Mouse (Mus musculus): ENCODE results near the gene Gm20388. TPM values are rescaled to one million over a fixed set of nuclear protein-coding genes. Genes with fewer than 3 reads are reported as not detected.

Gene Gm20388
- polyA plus RNA-seq, 1 experiment from 2014 or later, result 1.7 TPM

- Histone ChIP-seq H3K36me3 (no peaks in the 10 kb centered on the region), H3K9me3 (no peaks in the 10 kb centered on the region), H3K4me1 (replicated peaks) (peaks cover 25% of the 10 kb centered on the region), H3K27ac (peak within 1 kb of the TSS; percentile 91), H3K4me3 (peak within 1 kb of the TSS; percentile 72), H3K27me3 (ENCODE audit: insufficient read depth, poor library complexity, severe bottlenecking) (peaks cover 50% of the 10 kb centered on the region)
- under 1% methylated on average over 61 of the region's 61 CpGs for WGBS
- DNase-seq (ENCODE audit: low spot score), result peak; percentile 100
Measured at GRCm38 (mm10) chr8:120113758-120114255, 203.2 kb downstream of the Gm20388 start, which contains the start of gene 6430548M08Rik. TSS of gene 6430548M08Rik (plus strand) at chr8:120114152.

- H3K9me3 ChIP-seq, result no peaks in the 10 kb centered on the region
- peak overlapping the region; percentile 91 for H3K27ac ChIP-seq
- H3K4me3 ChIP-seq, result peak overlapping the region; percentile 72
- WGBS, result 2% methylated on average over 46 of the region's 46 CpGs
- H3K27me3 ChIP-seq (ENCODE audit: insufficient read depth, poor library complexity, severe bottlenecking), result peaks cover 52% of the 10 kb centered on the region
- peaks cover 25% of the 10 kb centered on the region for H3K4me1 ChIP-seq (replicated peaks)
- no peak for DNase-seq (ENCODE audit: low spot score)
- no peaks in the 10 kb centered on the region for H3K36me3 ChIP-seq
Measured at GRCm38 (mm10) chr8:120114315-120114841, 203.7 kb downstream of the Gm20388 start.

GRCm38 (mm10) chr8:120116600-120116999 is 206.0 kb downstream of the Gm20388 start:
- Histone ChIP-seq H3K9me3 (no peaks in the 10 kb centered on the region), H3K27ac (no peak overlapping the region), H3K27me3 (ENCODE audit: insufficient read depth, poor library complexity, severe bottlenecking) (peaks cover 50% of the 10 kb centered on the region), H3K4me3 (no peak overlapping the region), H3K36me3 (no peaks in the 10 kb centered on the region), H3K4me1 (replicated peaks) (peaks cover 29% of the 10 kb centered on the region)
- WGBS, result 83% methylated on average over 7 of the region's 7 CpGs
- no peak for DNase-seq (ENCODE audit: low spot score)

GRCm38 (mm10) chr8:120118162-120118561 is 207.5 kb downstream of the Gm20388 start:
- 88% methylated on average over 9 of the region's 9 CpGs for WGBS
- Histone ChIP-seq H3K27me3 (ENCODE audit: insufficient read depth, poor library complexity, severe bottlenecking) (peaks cover 50% of the 10 kb centered on the region), H3K27ac (no peak overlapping the region)

GRCm38 (mm10) chr8:120118847-120119246 is 208.2 kb downstream of the Gm20388 start:
- no peak for DNase-seq (ENCODE audit: low spot score)
- Histone ChIP-seq H3K4me1 (replicated peaks) (peaks cover 22% of the 10 kb centered on the region), H3K9me3 (no peaks in the 10 kb centered on the region), H3K27me3 (ENCODE audit: insufficient read depth, poor library complexity, severe bottlenecking) (peaks cover 50% of the 10 kb centered on the region), H3K36me3 (no peaks in the 10 kb centered on the region), H3K27ac (no peak overlapping the region), H3K4me3 (no peak overlapping the region)
- WGBS, result 81% methylated on average over 5 of the region's 5 CpGs

More at GRCm38 (mm10) chr8:120118162-120118561, 207.5 kb downstream of the Gm20388 start:
- H3K9me3 ChIP-seq, result no peaks in the 10 kb centered on the region
- H3K36me3 ChIP-seq, result no peaks in the 10 kb centered on the region
- H3K4me1 ChIP-seq (replicated peaks), result peaks cover 23% of the 10 kb centered on the region
- H3K4me3 ChIP-seq, result no peak overlapping the region
- no peak for DNase-seq (ENCODE audit: low spot score)

GRCm38 (mm10) chr8:120119429-120119828 is 208.8 kb downstream of the Gm20388 start:
- Histone ChIP-seq H3K9me3 (no peaks in the 10 kb centered on the region), H3K27me3 (ENCODE audit: insufficient read depth, poor library complexity, severe bottlenecking) (peaks cover 47% of the 10 kb centered on the region), H3K27ac (peak overlapping the region; percentile 56; the same call in 1 of the 2 replicates), H3K36me3 (no peaks in the 10 kb centered on the region), H3K4me1 (replicated peaks) (peaks cover 22% of the 10 kb centered on the region), H3K4me3 (no peak overlapping the region)
- WGBS, result 78% methylated on average over 3 of the region's 3 CpGs
- DNase-seq (ENCODE audit: low spot score), result no peak

GRCm38 (mm10) chr8:120119931-120120330 is 209.3 kb downstream of the Gm20388 start:
- H3K27me3 ChIP-seq (ENCODE audit: insufficient read depth, poor library complexity, severe bottlenecking), result peaks cover 42% of the 10 kb centered on the region
- peak overlapping the region; percentile 56; the same call in 1 of the 2 replicates for H3K27ac ChIP-seq
- no peaks in the 10 kb centered on the region for H3K36me3 ChIP-seq
- DNase-seq (ENCODE audit: low spot score), result no peak
- peaks cover 22% of the 10 kb centered on the region for H3K4me1 ChIP-seq (replicated peaks)
- H3K9me3 ChIP-seq, result no peaks in the 10 kb centered on the region
- WGBS, result 85% methylated on average over 6 of the region's 6 CpGs
- H3K4me3 ChIP-seq, result no peak overlapping the region

- WGBS, result 72% methylated on average over 5 of the region's 5 CpGs
- H3K9me3 ChIP-seq, result no peaks in the 10 kb centered on the region
- peaks cover 32% of the 10 kb centered on the region for H3K4me1 ChIP-seq (replicated peaks)
- H3K27ac ChIP-seq, result no peak overlapping the region
- no peaks in the 10 kb centered on the region for H3K36me3 ChIP-seq
- H3K4me3 ChIP-seq, result no peak overlapping the region
- no peak for DNase-seq (ENCODE audit: low spot score)
- H3K27me3 ChIP-seq (ENCODE audit: insufficient read depth, poor library complexity, severe bottlenecking), result peaks cover 32% of the 10 kb centered on the region
Measured at GRCm38 (mm10) chr8:120120951-120121350, 210.3 kb downstream of the Gm20388 start.

GRCm38 (mm10) chr8:120124261-120124660 is 213.6 kb downstream of the Gm20388 start:
- Histone ChIP-seq H3K27me3 (ENCODE audit: insufficient read depth, poor library complexity, severe bottlenecking) (peaks cover 14% of the 10 kb centered on the region), H3K9me3 (peaks cover 5% of the 10 kb centered on the region; the same call in 1 of the 2 replicates), H3K27ac (0 out of 2 replicates have a peak overlapping the region, but pooled peaks have one; percentile 30), H3K36me3 (no peaks in the 10 kb centered on the region), H3K4me1 (replicated peaks) (peaks cover 57% of the 10 kb centered on the region), H3K4me3 (no peak overlapping the region)
- DNase-seq (ENCODE audit: low spot score), result no peak
- WGBS, result 62% methylated on average over 6 of the region's 6 CpGs

GRCm38 (mm10) chr8:120124836-120125389 is 214.3 kb downstream of the Gm20388 start:
- WGBS, result 59% methylated on average over 7 of the region's 7 CpGs
- Histone ChIP-seq H3K4me3 (no peak overlapping the region), H3K9me3 (peaks cover 5% of the 10 kb centered on the region; the same call in 1 of the 2 replicates), H3K4me1 (replicated peaks) (peaks cover 59% of the 10 kb centered on the region), H3K27me3 (ENCODE audit: insufficient read depth, poor library complexity, severe bottlenecking) (peaks cover 9% of the 10 kb centered on the region), H3K36me3 (no peaks in the 10 kb centered on the region), H3K27ac (peak overlapping the region; percentile 30; the same call in 1 of the 2 replicates)
- DNase-seq (ENCODE audit: low spot score), result peak; percentile 20

GRCm38 (mm10) chr8:120126357-120127161 is 215.9 kb downstream of the Gm20388 start:
- peaks cover 5% of the 10 kb centered on the region; the same call in 1 of the 2 replicates for H3K9me3 ChIP-seq
- no peak overlapping the region for H3K4me3 ChIP-seq
- WGBS, result 29% methylated on average over 14 of the region's 14 CpGs
- H3K27ac ChIP-seq, result peak overlapping the region; percentile 36
- H3K4me1 ChIP-seq (replicated peaks), result peaks cover 69% of the 10 kb centered on the region
- no peaks in the 10 kb centered on the region for H3K36me3 ChIP-seq
- H3K27me3 ChIP-seq (ENCODE audit: insufficient read depth, poor library complexity, severe bottlenecking), result peaks cover 9% of the 10 kb centered on the region
- peak; percentile 20 for DNase-seq (ENCODE audit: low spot score)

GRCm38 (mm10) chr8:120129547-120129946 is 218.9 kb downstream of the Gm20388 start:
- WGBS, result 49% methylated on average over 4 of the region's 4 CpGs
- Histone ChIP-seq H3K4me1 (replicated peaks) (peaks cover 63% of the 10 kb centered on the region), H3K27ac (peak overlapping the region; percentile 50; the same call in 1 of the 2 replicates), H3K27me3 (ENCODE audit: insufficient read depth, poor library complexity, severe bottlenecking) (peaks cover 9% of the 10 kb centered on the region; the same call in 1 of the 2 replicates), H3K9me3 (peaks cover 5% of the 10 kb centered on the region; the same call in 1 of the 2 replicates), H3K36me3 (no peaks in the 10 kb centered on the region), H3K4me3 (no peak overlapping the region)
- peak; percentile 21 for DNase-seq (ENCODE audit: low spot score)

Measured in hindbrain, embryonic 10.5 days (tissue).